In genomic region chr6:117715056-117715777, GRCm38 (mm10) we compare ENCODE assay signal across 22 mouse cellular contexts.
"Had no signal": no experiment of that assay in that cellular context is flagged by ENCODE, and none has a peak within 500 bp of the region (broad histone marks: within the 10 kb centered on the region; RNA-seq: fewer than 3 reads in every experiment).

No protein-coding gene starts in this region.

- H3K27me3 ChIP-seq: limb, embryonic 12.5 days; megakaryocyte, embryonic 14.5 days; midbrain, embryonic 13.5 days; neural tube, embryonic 13.5 days had no signal

- H3K9me3 ChIP-seq: limb, embryonic 12.5 days; midbrain, embryonic 10.5 days; midbrain, embryonic 13.5 days; neural tube, embryonic 13.5 days had no signal

- H3K4me3 ChIP-seq: limb, embryonic 12.5 days; megakaryocyte, embryonic 14.5 days; midbrain, embryonic 10.5 days; midbrain, embryonic 13.5 days; myocyte; neural tube, embryonic 13.5 days had no signal

- DNase-seq: kidney, adult 2 months; kidney, postnatal 4 days; liver, postnatal 0 days; lung, embryonic 14.5 days; lung, postnatal 36 days; retina, postnatal 1 day; right cerebral cortex, postnatal 25 days; thymus, adult 18-20 months; thymus, postnatal 14 days; thymus, postnatal 4 days had no signal

- H3K4me1 ChIP-seq: limb, embryonic 12.5 days; megakaryocyte, embryonic 14.5 days; midbrain, embryonic 10.5 days; midbrain, embryonic 13.5 days; neural tube, embryonic 13.5 days had no signal

- H3K4me2 ChIP-seq: limb, embryonic 12.5 days; liver, embryonic 11.5 days; lung, embryonic 14.5 days; midbrain, embryonic 13.5 days; neural tube, embryonic 13.5 days had no signal

- H3K27ac ChIP-seq: kidney, postnatal 0 days; limb, embryonic 12.5 days; liver, embryonic 14.5 days; midbrain, embryonic 10.5 days; midbrain, embryonic 13.5 days; neural tube, embryonic 13.5 days had no signal

- ATAC-seq: intestine, postnatal 0 days; liver, postnatal 0 days; lung, postnatal 0 days; midbrain, embryonic 13.5 days; midbrain, embryonic 16.5 days had no signal

- H3K9ac ChIP-seq: limb, embryonic 12.5 days; liver, embryonic 14.5 days; liver, postnatal 0 days; lung, embryonic 14.5 days; midbrain, embryonic 13.5 days; neural tube, embryonic 13.5 days had no signal

- H3K36me3 ChIP-seq: limb, embryonic 12.5 days; midbrain, embryonic 10.5 days; midbrain, embryonic 13.5 days; neural tube, embryonic 13.5 days had no signal
